Mouse (Mus musculus): ENCODE measurements around the gene Kmt2d.

The Kmt2d gene

DNA sequence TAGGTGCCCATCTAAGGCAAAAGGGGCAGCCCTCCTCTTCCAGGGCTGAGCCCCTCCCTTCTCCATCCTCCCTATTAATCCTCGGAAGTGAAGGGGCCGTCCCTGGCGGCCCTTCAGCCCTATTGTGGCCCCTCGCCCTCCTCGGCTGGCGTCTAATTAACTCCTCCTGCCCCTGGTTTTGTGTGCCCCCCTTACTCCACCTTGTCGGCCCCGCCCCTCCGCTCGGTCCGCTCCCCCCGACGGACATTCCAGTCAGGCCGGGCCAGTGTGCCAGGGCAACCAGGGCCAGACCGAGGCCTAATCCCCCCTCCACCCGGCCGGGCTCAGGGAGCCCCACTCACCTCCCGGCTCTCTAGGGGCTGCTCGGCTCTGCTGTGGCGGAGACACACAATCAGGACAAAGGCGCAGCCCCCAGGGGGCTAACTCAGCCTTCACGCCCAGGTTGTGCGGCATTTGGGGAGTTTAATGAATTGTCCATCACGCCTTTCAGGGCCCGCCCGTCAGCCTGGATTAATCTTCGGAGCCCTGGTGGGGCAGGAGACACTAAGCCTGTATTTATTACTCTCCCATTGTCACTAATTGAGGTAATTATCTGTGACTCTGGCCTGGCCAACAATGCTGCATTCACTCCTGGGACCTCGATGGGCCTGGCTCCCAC, 73.0 kb downstream of the Kmt2d start:
- no peak for DNase-seq (ENCODE audit: low spot score)

DNA sequence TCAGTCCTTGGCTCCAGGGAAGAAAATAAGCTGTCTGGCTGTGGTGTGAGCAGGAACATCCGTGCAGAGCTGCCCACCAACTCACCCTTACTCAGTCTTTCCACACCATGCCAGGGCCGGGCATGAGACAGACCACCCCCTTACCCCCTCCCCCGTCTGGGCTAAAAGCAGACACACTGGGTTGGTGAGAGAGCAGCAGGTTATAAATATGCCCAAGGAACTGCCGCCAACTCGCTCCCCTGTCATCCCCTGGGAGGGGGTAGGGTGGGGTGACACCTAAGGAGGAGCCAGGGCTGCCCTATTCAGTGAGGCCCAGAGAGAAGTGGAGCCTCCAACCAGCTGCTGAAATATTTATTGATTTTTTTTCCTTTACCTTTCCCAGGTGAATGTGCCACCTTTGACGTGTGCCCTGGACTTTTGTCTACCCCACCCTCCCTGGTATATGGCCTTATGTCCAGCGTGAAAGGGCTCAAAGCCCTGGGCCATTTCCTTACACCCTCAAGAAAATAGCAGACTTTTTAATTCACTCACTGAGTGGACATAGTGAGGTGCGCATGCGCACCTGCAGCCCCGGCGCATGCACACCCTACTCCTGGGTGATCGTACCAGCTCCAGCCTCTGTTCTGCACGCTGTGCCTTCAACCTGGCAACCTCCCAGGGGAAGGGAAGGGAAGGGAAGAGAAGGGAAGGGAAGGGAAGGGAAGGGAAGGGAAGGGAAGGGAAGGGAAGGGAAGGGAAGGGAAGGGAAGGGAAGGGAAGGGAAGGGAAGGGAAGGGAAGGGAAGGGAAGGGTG, 74.0 kb downstream of the Kmt2d start:
- no peak for DNase-seq (ENCODE audit: low spot score)

DNA sequence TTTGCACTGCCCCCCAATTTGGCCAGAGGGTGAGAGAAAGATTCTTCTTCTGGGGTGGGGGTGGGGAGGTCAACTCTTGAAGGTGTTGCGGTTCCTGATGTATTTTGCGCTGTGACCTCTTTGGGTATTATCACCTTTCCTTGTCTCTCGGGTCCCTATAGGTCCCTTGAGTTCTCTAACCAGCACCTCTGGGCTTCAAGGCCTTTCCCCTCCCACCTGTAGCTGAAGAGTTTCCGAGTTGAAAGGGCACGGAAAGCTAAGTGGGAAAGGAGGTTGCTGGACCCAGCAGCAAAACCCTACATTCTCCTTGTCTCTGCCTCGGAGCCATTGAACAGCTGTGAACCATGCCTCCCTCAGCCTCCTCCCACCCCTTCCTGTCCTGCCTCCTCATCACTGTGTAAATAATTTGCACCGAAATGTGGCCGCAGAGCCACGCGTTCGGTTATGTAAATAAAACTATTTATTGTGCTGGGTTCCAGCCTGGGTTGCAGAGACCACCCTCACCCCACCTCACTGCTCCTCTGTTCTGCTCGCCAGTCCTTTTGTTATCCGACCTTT, 77.8 kb downstream of the Kmt2d start:
- DNase-seq (ENCODE audit: low spot score), result no peak

DNA sequence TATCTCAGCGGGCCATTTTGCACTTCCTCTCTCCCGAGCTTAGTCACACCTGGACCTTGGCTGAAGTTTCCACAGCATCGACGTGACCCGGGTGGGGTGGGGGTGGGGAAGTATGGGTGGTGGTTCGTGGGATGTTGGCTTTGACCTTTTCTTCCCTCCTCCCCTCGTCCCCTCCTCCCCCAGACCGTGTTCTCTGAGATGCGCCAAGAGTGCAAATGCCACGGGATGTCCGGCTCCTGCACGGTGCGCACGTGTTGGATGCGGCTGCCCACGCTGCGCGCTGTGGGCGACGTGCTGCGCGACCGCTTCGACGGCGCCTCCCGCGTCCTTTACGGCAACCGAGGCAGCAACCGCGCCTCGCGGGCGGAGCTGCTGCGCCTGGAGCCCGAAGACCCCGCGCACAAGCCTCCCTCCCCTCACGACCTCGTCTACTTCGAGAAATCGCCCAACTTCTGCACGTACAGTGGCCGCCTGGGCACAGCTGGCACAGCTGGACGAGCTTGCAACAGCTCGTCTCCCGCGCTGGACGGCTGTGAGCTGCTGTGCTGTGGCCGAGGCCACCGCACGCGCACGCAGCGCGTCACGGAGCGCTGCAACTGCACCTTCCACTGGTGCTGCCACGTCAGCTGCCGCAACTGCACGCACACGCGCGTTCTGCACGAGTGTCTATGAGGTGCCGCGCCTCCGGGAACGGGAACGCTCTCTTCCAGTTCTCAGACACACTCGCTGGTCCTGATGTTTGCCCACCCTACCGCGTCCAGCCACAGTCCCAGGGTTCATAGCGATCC, 78.6 kb downstream of the Kmt2d start:
- DNase-seq (ENCODE audit: low spot score), result no peak

DNA sequence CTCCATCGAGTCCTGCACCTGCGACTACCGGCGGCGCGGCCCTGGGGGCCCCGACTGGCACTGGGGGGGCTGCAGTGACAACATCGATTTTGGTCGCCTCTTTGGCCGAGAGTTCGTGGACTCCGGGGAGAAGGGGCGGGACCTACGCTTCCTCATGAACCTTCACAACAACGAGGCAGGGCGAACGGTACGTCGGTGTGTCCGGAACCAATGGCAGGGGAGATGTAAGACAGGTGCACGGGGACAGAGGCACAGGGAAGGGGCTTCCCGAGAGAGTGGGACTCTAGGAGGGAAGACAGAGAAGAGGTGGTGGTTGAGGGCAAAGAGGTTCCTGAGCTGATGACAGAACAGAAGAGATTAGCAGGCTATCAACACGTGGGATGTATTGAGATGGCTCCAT, 79.2 kb downstream of the Kmt2d start:
- DNase-seq (ENCODE audit: low spot score), result no peak

DNA sequence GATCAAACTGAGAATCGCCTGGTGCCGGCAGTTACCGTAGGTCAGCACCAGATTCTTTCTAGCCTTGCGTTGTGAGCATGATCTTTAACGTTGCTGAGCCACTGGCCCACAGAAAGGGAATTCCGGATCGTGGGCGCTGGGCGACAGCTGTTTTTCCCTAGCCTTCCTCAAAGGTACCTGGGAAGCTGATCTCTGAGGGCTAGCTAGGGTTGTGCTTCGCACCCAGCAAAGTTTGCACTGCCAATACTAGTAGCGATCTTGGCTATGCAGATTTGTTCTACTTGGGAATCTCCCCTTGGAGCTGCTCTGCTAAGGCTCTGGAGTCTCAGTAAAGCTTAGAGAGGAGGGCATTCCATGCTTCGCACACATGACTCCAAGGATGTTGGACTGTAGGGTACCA, 79.8 kb downstream of the Kmt2d start:
- DNase-seq (ENCODE audit: low spot score), result no peak

DNA sequence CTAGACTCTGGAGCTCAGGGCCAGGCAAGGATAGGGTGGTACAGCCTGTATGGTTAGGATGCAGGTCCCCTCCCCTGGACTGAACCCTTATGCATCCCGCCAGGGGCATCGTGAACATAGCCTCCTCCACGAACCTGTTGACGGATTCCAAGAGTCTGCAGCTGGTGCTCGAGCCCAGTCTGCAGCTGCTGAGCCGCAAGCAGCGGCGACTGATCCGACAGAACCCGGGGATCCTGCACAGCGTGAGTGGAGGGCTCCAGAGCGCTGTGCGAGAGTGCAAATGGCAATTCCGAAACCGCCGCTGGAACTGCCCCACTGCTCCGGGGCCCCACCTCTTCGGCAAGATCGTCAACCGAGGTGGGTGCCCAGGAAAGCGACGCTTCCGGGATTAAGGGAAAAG, 80.2 kb downstream of the Kmt2d start:
- no peak for DNase-seq (ENCODE audit: low spot score)

DNA sequence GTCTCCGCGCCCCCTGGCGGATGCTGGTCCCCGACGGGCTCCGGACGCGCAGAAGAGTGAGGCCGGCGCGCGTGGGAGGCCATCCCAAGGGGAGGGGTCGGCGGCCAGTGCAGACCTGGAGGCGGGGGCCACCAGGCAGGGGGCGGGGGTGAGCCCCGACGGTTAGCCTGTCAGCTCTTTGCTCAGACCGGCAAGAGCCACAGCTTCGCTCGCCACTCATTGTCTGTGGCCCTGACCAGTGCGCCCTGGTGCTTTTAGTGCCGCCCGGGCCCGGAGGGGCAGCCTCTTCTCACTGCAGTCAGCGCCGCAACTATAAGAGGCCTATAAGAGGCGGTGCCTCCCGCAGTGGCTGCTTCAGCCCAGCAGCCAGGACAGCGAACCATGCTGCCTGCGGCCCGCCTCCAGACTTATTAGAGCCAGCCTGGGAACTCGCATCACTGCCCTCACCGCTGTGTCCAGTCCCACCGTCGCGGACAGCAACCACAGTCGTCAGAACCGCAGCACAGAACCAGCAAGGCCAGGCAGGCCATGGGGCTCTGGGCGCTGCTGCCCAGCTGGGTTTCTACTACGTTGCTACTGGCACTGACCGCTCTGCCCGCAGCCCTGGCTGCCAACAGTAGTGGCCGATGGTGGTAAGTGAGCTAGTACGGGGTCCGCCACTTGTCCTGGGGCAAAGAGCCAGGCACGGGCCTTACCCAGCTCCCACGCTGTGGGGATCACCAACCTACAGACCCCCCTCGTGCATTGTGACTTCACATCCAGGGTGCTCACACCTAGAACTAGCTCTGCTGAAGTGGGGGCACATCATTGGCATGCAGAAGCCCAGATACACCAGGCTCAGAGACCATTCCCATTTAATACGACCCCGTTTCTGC, 81.1 kb downstream of the Kmt2d start, which contains the start of gene Wnt1:
TSS of gene Wnt1 (plus strand) at position 197 of the 875 bp plus-strand sequence.
- DNase-seq (ENCODE audit: low spot score), result peak; percentile 58

DNA sequence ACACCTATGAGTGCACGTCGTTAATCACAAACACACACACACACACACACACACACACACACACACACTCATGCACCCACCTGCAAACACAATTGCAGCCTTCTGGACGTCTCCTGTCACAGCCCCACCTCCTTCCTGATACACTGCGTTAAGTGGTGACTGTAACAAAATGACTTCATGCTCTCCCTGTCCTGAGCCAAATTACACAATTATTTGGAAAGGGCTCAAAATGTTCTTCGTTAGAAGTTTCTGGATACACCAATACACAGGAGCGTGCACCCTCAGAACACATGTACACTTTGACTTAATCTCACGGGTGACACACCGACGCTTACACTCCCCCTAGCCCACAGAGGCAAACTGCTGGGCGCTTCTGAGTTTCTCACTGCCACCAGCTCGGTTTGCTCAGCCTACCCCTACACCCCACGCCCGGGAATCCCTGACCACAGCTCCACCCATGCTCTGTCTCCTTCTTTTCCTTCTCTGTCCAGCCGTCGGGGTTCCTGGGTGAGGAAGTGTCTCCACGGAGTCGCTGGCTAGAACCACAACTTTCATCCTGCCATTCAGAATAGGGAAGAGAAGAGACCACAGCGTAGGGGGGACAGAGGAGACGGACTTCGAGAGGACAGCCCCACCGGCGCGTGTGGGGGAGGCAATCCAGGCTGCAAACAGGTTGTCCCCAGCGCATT, 81.9 kb downstream of the Kmt2d start:
- no peak for DNase-seq (ENCODE audit: low spot score)

DNA sequence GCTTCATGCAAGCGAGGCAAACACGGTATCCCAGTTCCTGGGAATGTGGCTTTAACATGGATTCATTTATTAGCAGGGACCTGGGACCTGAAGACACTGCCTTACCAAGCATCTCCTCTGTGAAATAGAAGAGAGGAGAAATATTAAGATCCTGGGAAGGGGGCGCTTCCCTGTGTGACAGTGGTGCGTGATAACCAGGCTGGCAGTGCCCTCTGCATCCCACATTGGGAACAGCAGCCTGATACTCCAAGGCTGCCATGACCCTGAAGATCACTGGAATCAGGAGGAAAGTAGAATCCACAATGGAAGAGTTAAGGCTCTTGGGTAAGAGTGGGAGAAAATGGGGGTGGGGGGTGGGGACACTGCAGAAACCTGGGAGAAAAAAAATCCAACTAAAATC, 83.1 kb downstream of the Kmt2d start:
- DNase-seq (ENCODE audit: low spot score), result no peak

DNA sequence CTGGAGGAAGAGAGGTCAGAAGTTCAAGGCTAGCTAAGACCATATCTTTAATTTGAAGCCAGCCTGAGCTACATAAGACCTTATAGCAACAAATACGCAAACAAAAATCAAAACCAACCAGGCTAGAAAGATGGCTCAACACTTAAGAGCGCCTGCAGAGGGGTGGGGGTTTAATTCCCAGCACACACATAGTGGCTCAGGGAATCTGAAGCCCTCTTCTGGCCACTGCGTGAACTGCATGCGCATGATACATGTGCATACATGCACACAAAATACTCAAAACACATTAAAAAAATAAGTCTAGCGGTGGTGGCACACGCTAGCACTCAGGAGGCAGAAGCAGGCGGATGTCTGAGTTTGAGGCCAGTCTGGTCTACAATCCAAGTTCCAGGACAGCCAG, 85.3 kb downstream of the Kmt2d start:
- no peak for DNase-seq (ENCODE audit: low spot score)
